Mouse (Mus musculus) left cerebral cortex, postnatal 4 days (tissue): ENCODE measurements around the gene Ppp2r5a. TPM values are rescaled to one million over a fixed set of nuclear protein-coding genes. Genes with fewer than 3 reads are reported as not detected.

ENCODE experiments used
- total RNA-seq, 2 experiments: library from RNA; stranded (reverse); gene quantifications; 2 replicates each; pipeline ENCODE4 v1.2.3; 2021

The Ppp2r5a gene
- total RNA-seq, 2 experiments from 2014 or later: 33.5 to 35.5 TPM

Other genes with a start within 250 kb of the Ppp2r5a start
- not detected for gene Fam71a, start 238.5 kb downstream of the Ppp2r5a start, total RNA-seq
- gene Atf3, start 185.2 kb downstream of the Ppp2r5a start, total RNA-seq: under 1 TPM; 0.58 to 0.99 TPM
- 10 to 100 TPM; 83.5 to 89.9 TPM for gene Nenf, start 85.1 kb downstream of the Ppp2r5a start, total RNA-seq
- gene Tmem206, start 77.4 kb downstream of the Ppp2r5a start, total RNA-seq: 10 to 100 TPM; 18.1 to 19.5 TPM
- gene Dtl, start 172.3 kb upstream of the Ppp2r5a start, total RNA-seq: 1 to 10 TPM; 4.2 to 4.9 TPM
- gene Ints7, start 172.4 kb upstream of the Ppp2r5a start, total RNA-seq: 10 to 100 TPM; 38.6 to 39.5 TPM